Mouse (Mus musculus) heart, embryonic 13.5 days (tissue): Measurements from ENCODE around the gene Iglon5. TPM values are rescaled to one million over a fixed set of nuclear protein-coding genes. Genes with fewer than 3 reads are reported as not detected.
A peak's percentile ranks its signal among the peaks of the same experiment; 100 is the strongest.

Source experiments
- ATAC-seq: fragments of 200-750 bp; cut with Nextera tagmentation; 2 replicates; pipeline ENCODE4 v1.8.0; 2017; ENCODE audit warnings: moderate TSS enrichment; ENCODE audit not compliant: insufficient number of reproducible peaks, low FRiP score, low TSS enrichment; ENCODE audit errors: extremely low read depth
- H3K27ac ChIP-seq: fragments of 300-500 bp; sonication (generic); replicated peaks from 2 replicates; pipeline ENCODE4 v1.5.1; 2015; ENCODE audit warnings: moderate library complexity, mild to moderate bottlenecking, inconsistent platforms
- H3K27me3 ChIP-seq: fragments of 300-500 bp; sonication (generic); replicated peaks from 2 replicates; pipeline ENCODE4 v1.6.1; 2015; ENCODE audit warnings: mild to moderate bottlenecking, inconsistent platforms
- H3K36me3 ChIP-seq: fragments of 300-500 bp; sonication (generic); 2 replicates; pipeline ENCODE4 v1.6.1; 2015; ENCODE audit warnings: mild to moderate bottlenecking, inconsistent platforms
- H3K4me1 ChIP-seq: fragments of 300-500 bp; sonication (generic); 2 replicates; pipeline ENCODE4 v1.6.1; 2015; ENCODE audit warnings: inconsistent platforms
- H3K4me2 ChIP-seq: fragments of 300-500 bp; sonication (generic); 2 replicates; pipeline ENCODE4 v1.6.1; 2015; ENCODE audit warnings: inconsistent platforms, mild to moderate bottlenecking, moderate library complexity
- H3K4me3 ChIP-seq: fragments of 300-500 bp; sonication (generic); 2 replicates; pipeline ENCODE4 v1.5.1; 2015; ENCODE audit warnings: moderate library complexity, mild to moderate bottlenecking, inconsistent platforms
- H3K9ac ChIP-seq: fragments of 300-500 bp; sonication (generic); 2 replicates; pipeline ENCODE4 v1.6.1; 2015; ENCODE audit warnings: inconsistent platforms, mild to moderate bottlenecking, moderate library complexity
- H3K9me3 ChIP-seq: fragments of 300-500 bp; sonication (generic); 2 replicates; pipeline ENCODE4 v1.6.1; 2016; ENCODE audit warnings: inconsistent platforms
- WGBS: fragments of 180-500 bp; shearing (Covaris S2); methylation state at CpG from one replicate; pipeline ENCODE4 v1.1.7; 2015; ENCODE audit warnings: mixed read lengths; 5-methylcytosine and 5-hydroxymethylcytosine counted together
- microRNA-seq: library from miRNA; unstranded; fragments of <30 nt; microRNA quantifications from one replicate; pipeline ENCODE4, GENCODE M21; 2016
- polyA plus RNA-seq: library from polyadenylated mRNA; unstranded; fragments of >200 nt; fragmentation: Nextera tagmentation; extraction: Ambion mirVana; gene quantifications from 2 replicates; pipeline ENCODE4 v1.2.1, GENCODE M21; 2015

Gene Iglon5
- polyA plus RNA-seq, 1 experiment from 2014 or later, result 0.12 TPM

DNA sequence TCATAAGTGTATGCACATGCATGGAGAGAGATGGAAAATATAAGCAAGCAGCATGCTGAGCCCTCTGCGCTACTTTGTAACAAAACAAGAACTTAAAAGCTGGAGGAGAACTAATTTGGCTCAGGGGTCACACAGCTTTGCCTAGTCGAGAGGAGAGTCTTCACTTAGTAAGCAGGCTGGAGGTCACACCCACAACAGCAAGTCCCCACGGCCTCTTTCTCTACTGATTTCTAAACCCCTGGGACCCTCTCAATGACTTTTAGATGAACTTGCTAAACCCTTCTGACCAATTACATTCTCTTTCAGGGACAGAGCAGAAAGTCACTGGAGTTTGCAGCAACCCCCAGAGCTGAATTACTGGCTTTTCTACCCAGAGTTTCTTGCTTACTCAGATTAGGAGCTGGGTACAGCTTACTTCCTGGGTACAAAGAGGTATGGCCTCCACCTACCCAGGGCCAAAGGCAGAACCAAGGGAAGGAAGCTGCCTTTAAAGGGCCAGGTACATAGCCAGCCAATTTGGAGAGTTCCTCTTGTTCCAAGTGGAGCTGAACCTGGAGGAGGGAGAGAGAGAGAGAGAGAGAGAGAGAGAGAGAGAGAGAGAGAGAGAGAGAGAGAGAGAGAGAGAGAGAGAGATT, 65.8 kb downstream of the Iglon5 start:
- no peaks in the 10 kb centered on the region for H3K36me3 ChIP-seq
- H3K27me3 ChIP-seq, result no peaks in the 10 kb centered on the region
- peaks cover 4% of the 10 kb centered on the region; the same call in 1 of the 2 replicates for H3K4me1 ChIP-seq
- no peak overlapping the region for H3K27ac ChIP-seq
- no peak overlapping the region for H3K4me2 ChIP-seq
- no peak for ATAC-seq
- no peak overlapping the region for H3K9ac ChIP-seq
- H3K9me3 ChIP-seq, result no peaks in the 10 kb centered on the region
- H3K4me3 ChIP-seq, result no peak overlapping the region
- 56% methylated on average over 3 of the region's 3 CpGs for WGBS

DNA sequence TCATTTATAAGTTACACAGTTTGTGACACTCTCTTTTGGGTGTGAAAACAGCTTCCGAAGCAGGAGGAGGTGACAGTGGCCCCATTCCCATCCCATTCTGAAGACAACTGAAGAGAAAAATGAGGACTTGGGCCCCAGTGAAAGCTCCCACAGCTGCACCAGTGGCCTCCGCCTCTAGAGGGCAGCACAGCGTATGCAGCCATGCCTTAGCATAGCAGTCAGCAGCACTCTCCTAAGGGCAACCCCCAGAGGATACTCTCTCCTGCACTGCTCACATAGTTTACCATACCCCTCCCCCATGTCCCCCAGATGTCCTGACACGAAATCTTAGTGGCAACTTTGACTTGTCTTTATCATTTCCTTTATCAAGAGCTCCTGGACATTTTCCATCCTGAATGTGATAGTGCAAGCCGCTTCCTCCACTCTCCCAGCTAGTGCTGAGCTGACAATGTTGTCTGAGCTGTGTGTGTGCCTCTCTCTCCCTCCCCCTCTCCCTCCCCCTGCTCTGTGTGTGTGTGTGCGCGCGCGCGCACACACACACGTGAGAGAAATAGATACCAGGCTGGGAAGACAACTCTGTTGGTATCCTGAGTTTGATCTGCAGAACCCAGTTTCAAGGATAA, 66.8 kb downstream of the Iglon5 start:
- no peaks in the 10 kb centered on the region for H3K27me3 ChIP-seq
- H3K4me3 ChIP-seq, result no peak overlapping the region
- ATAC-seq, result peak; percentile 58
- 5% methylated on average over 11 of the region's 11 CpGs for WGBS
- H3K9me3 ChIP-seq, result no peaks in the 10 kb centered on the region
- H3K4me1 ChIP-seq, result peaks cover 4% of the 10 kb centered on the region; the same call in 1 of the 2 replicates
- peak overlapping the region; percentile 51 for H3K4me2 ChIP-seq
- peak overlapping the region; percentile 4; the same call in 1 of the 2 replicates for H3K9ac ChIP-seq
- no peaks in the 10 kb centered on the region for H3K36me3 ChIP-seq
- H3K27ac ChIP-seq, result no peak overlapping the region

Small RNA genes lying within 50 kb of the gene (microRNA-seq; reads per million reads assigned to microRNA genes)
- gene Mir7051, result 1.8 reads per million

Other genes with a start within 250 kb of the Iglon5 start
- 8.2 and 8.8 TPM in 2 replicates for gene Zfp715, start 176.8 kb downstream of the Iglon5 start, polyA plus RNA-seq
- gene Siglecf, start 138.7 kb downstream of the Iglon5 start, polyA plus RNA-seq, result 0.17 TPM in 1 of 2 replicates, not detected in the other
- gene Siglecg, start 81.9 kb downstream of the Iglon5 start, polyA plus RNA-seq, result 0.08 and 0.19 TPM in 2 replicates
- 0.34 TPM in 1 of 2 replicates, not detected in the other for gene Lim2, start 62.4 kb downstream of the Iglon5 start, polyA plus RNA-seq
- 0.85 and 1.4 TPM in 2 replicates for gene Nkg7, start 53.0 kb downstream of the Iglon5 start, polyA plus RNA-seq
- gene Cldnd2, start 49.3 kb downstream of the Iglon5 start, polyA plus RNA-seq, result not detected in 2 replicates
- 513 and 605 TPM in 2 replicates for gene Etfb, start 46.0 kb downstream of the Iglon5 start, polyA plus RNA-seq
- 0.32 and 0.33 TPM in 2 replicates for gene Gm45233, start 45.9 kb downstream of the Iglon5 start, polyA plus RNA-seq
- gene Vsig10l, start 26.9 kb downstream of the Iglon5 start, polyA plus RNA-seq, result 2.2 and 2.8 TPM in 2 replicates
- not detected in 2 replicates for gene 4931406B18Rik, start 15.9 kb upstream of the Iglon5 start, polyA plus RNA-seq
- gene Cd33, start 54.4 kb upstream of the Iglon5 start, polyA plus RNA-seq, result 0.68 and 1.1 TPM in 2 replicates
- gene Zfp658, start 72.2 kb upstream of the Iglon5 start, polyA plus RNA-seq, result 1.2 and 1.3 TPM in 2 replicates
- 7.0 TPM in 2 replicates for gene Zfp719, start 89.5 kb upstream of the Iglon5 start, polyA plus RNA-seq
- not detected in 2 replicates for gene Zfp819, start 117.1 kb upstream of the Iglon5 start, polyA plus RNA-seq
- gene Ceacam18, start 144.6 kb upstream of the Iglon5 start, polyA plus RNA-seq, result not detected in 2 replicates
- gene Siglece, start 170.1 kb upstream of the Iglon5 start, polyA plus RNA-seq, result 0.41 and 0.52 TPM in 2 replicates
- 6.3 and 6.8 TPM in 2 replicates for gene Ctu1, start 181.9 kb upstream of the Iglon5 start, polyA plus RNA-seq
- not detected in 2 replicates for gene Klk14, start 200.3 kb upstream of the Iglon5 start, polyA plus RNA-seq
- 0.20 TPM in 1 of 2 replicates, not detected in the other for gene Klk13, start 222.5 kb upstream of the Iglon5 start, polyA plus RNA-seq